Mouse (Mus musculus): Measurements from ENCODE around the gene Mgat3. TPM values are rescaled to one million over a fixed set of nuclear protein-coding genes. Genes with fewer than 3 reads are reported as not detected.
A peak's percentile ranks its signal among the peaks of the same experiment; 100 is the strongest.

The Mgat3 gene
- polyA plus RNA-seq, 1 experiment from 2014 or later, result 12.3 TPM

GRCm38 (mm10) chr15:80165396-80165795 lies 8.1 kb upstream of the Mgat3 start:
- no peaks in the 10 kb centered on the region for H3K4me1 ChIP-seq (replicated peaks)
- WGBS, result 62% methylated on average over 5 of the region's 5 CpGs
- no peak overlapping the region for H3K4me3 ChIP-seq (replicated peaks)
- H3K27me3 ChIP-seq, result no peaks in the 10 kb centered on the region
- H3K36me3 ChIP-seq, result peaks cover 31% of the 10 kb centered on the region
- H3K27ac ChIP-seq, result no peak overlapping the region
- no peak overlapping the region for H3K4me2 ChIP-seq (replicated peaks)
- ATAC-seq, result no peak
- H3K9me3 ChIP-seq, result no peaks in the 10 kb centered on the region
- H3K9ac ChIP-seq (replicated peaks), result no peak overlapping the region

- Histone ChIP-seq H3K9ac (replicated peaks) (no peak overlapping the region), H3K4me2 (replicated peaks) (no peak overlapping the region), H3K36me3 (no peaks in the 10 kb centered on the region), H3K27ac (no peak overlapping the region), H3K4me1 (replicated peaks) (peaks cover 7% of the 10 kb centered on the region), H3K27me3 (no peaks in the 10 kb centered on the region), H3K4me3 (replicated peaks) (no peak overlapping the region), H3K9me3 (no peaks in the 10 kb centered on the region)
- ATAC-seq, result no peak
- 89% methylated on average over 1 of the region's 1 CpGs for WGBS
Observed at GRCm38 (mm10) chr15:80169484-80169883, 4.0 kb upstream of the Mgat3 start.

- WGBS, result 56% methylated on average over 4 of the region's 4 CpGs
- H3K9ac ChIP-seq (replicated peaks), result no peak overlapping the region
- H3K9me3 ChIP-seq, result no peaks in the 10 kb centered on the region
- no peaks in the 10 kb centered on the region for H3K27me3 ChIP-seq
- H3K36me3 ChIP-seq, result no peaks in the 10 kb centered on the region
- H3K4me3 ChIP-seq (replicated peaks), result no peak overlapping the region
- peaks cover 15% of the 10 kb centered on the region for H3K4me1 ChIP-seq (replicated peaks)
- H3K4me2 ChIP-seq (replicated peaks), result no peak overlapping the region
- H3K27ac ChIP-seq, result no peak overlapping the region
- no peak for ATAC-seq
Observed at GRCm38 (mm10) chr15:80170357-80170756, 3.2 kb upstream of the Mgat3 start.

- no peak overlapping the region for H3K4me2 ChIP-seq (replicated peaks)
- H3K9ac ChIP-seq (replicated peaks), result no peak overlapping the region
- no peak overlapping the region for H3K27ac ChIP-seq
- no peaks in the 10 kb centered on the region for H3K9me3 ChIP-seq
- WGBS, result 16% methylated on average over 8 of the region's 8 CpGs
- H3K36me3 ChIP-seq, result no peaks in the 10 kb centered on the region
- H3K4me1 ChIP-seq (replicated peaks), result peaks cover 25% of the 10 kb centered on the region
- no peaks in the 10 kb centered on the region for H3K27me3 ChIP-seq
- no peak overlapping the region for H3K4me3 ChIP-seq (replicated peaks)
- no peak for ATAC-seq
Observed at GRCm38 (mm10) chr15:80171286-80171685, 2.2 kb upstream of the Mgat3 start.

- peaks cover 29% of the 10 kb centered on the region for H3K4me1 ChIP-seq (replicated peaks)
- WGBS, result 24% methylated on average over 6 of the region's 6 CpGs
- ATAC-seq, result no peak
Observed at GRCm38 (mm10) chr15:80171791-80172190, 1.7 kb upstream of the Mgat3 start.

GRCm38 (mm10) chr15:80173781-80174597 lies 468 bp downstream of the Mgat3 start:
- Histone ChIP-seq H3K4me2 (replicated peaks) (peak overlapping the region; percentile 87), H3K36me3 (no peaks in the 10 kb centered on the region), H3K27me3 (no peaks in the 10 kb centered on the region), H3K27ac (peak overlapping the region; percentile 95), H3K4me3 (replicated peaks) (peak overlapping the region; percentile 96), H3K4me1 (replicated peaks) (peaks cover 38% of the 10 kb centered on the region), H3K9me3 (no peaks in the 10 kb centered on the region), H3K9ac (replicated peaks) (peak overlapping the region; percentile 98)
- peak; percentile 67 for ATAC-seq
- WGBS, result 1% methylated on average over 51 of the region's 60 CpGs

More at GRCm38 (mm10) chr15:80171791-80172190, 1.7 kb upstream of the Mgat3 start:
- no peak overlapping the region for H3K27ac ChIP-seq
- no peaks in the 10 kb centered on the region for H3K36me3 ChIP-seq
- no peak overlapping the region for H3K4me3 ChIP-seq (replicated peaks)
- H3K4me2 ChIP-seq (replicated peaks), result no peak overlapping the region
- H3K9me3 ChIP-seq, result no peaks in the 10 kb centered on the region
- no peak overlapping the region for H3K9ac ChIP-seq (replicated peaks)
- no peaks in the 10 kb centered on the region for H3K27me3 ChIP-seq

GRCm38 (mm10) chr15:80174598-80174875 lies 1.0 kb downstream of the Mgat3 start:
- peak overlapping the region; percentile 96 for H3K4me3 ChIP-seq (replicated peaks)
- 0% methylated on average over 5 of the region's 5 CpGs for WGBS
- H3K4me1 ChIP-seq (replicated peaks), result peaks cover 42% of the 10 kb centered on the region
- ATAC-seq, result no peak
- peak overlapping the region; percentile 98 for H3K9ac ChIP-seq (replicated peaks)
- H3K9me3 ChIP-seq, result no peaks in the 10 kb centered on the region
- H3K4me2 ChIP-seq (replicated peaks), result peak overlapping the region; percentile 87
- no peaks in the 10 kb centered on the region for H3K36me3 ChIP-seq
- no peaks in the 10 kb centered on the region for H3K27me3 ChIP-seq
- peak overlapping the region; percentile 95 for H3K27ac ChIP-seq

- H3K4me1 ChIP-seq (replicated peaks), result peaks cover 50% of the 10 kb centered on the region
- no peaks in the 10 kb centered on the region for H3K9me3 ChIP-seq
- no peak for ATAC-seq
- 79% methylated on average over 9 of the region's 9 CpGs for WGBS
- no peak overlapping the region for H3K27ac ChIP-seq
- H3K9ac ChIP-seq (replicated peaks), result peak overlapping the region; percentile 98
- peak overlapping the region; percentile 96 for H3K4me3 ChIP-seq (replicated peaks)
- H3K4me2 ChIP-seq (replicated peaks), result peak overlapping the region; percentile 87
- no peaks in the 10 kb centered on the region for H3K27me3 ChIP-seq
- no peaks in the 10 kb centered on the region for H3K36me3 ChIP-seq
Observed at GRCm38 (mm10) chr15:80175316-80175715, 1.8 kb downstream of the Mgat3 start.

- Histone ChIP-seq H3K9me3 (no peaks in the 10 kb centered on the region), H3K9ac (replicated peaks) (peak overlapping the region; percentile 98; the same call in 1 of the 2 replicates), H3K36me3 (no peaks in the 10 kb centered on the region), H3K4me3 (replicated peaks) (peak overlapping the region; percentile 96), H3K27ac (no peak overlapping the region), H3K27me3 (no peaks in the 10 kb centered on the region), H3K4me1 (replicated peaks) (peaks cover 52% of the 10 kb centered on the region), H3K4me2 (replicated peaks) (peak overlapping the region; percentile 87)
- 80% methylated on average over 5 of the region's 6 CpGs for WGBS
- ATAC-seq, result no peak
Observed at GRCm38 (mm10) chr15:80175756-80176155, 2.2 kb downstream of the Mgat3 start.

- Histone ChIP-seq H3K36me3 (peaks cover 3% of the 10 kb centered on the region; the same call in 1 of the 2 replicates), H3K9ac (replicated peaks) (no peak overlapping the region), H3K4me2 (replicated peaks) (no peak overlapping the region), H3K27me3 (no peaks in the 10 kb centered on the region), H3K4me1 (replicated peaks) (peaks cover 29% of the 10 kb centered on the region), H3K4me3 (replicated peaks) (no peak overlapping the region), H3K9me3 (no peaks in the 10 kb centered on the region), H3K27ac (no peak overlapping the region)
- no peak for ATAC-seq
- WGBS, result 88% methylated on average over 7 of the region's 7 CpGs
Observed at GRCm38 (mm10) chr15:80181561-80181960, 8.0 kb downstream of the Mgat3 start.

GRCm38 (mm10) chr15:80182072-80182700 lies 8.7 kb downstream of the Mgat3 start:
- H3K9ac ChIP-seq (replicated peaks), result no peak overlapping the region
- 94% methylated on average over 4 of the region's 4 CpGs for WGBS
- no peaks in the 10 kb centered on the region for H3K9me3 ChIP-seq
- no peaks in the 10 kb centered on the region for H3K27me3 ChIP-seq
- no peak overlapping the region for H3K4me2 ChIP-seq (replicated peaks)
- H3K36me3 ChIP-seq, result peaks cover 3% of the 10 kb centered on the region; the same call in 1 of the 2 replicates
- H3K4me1 ChIP-seq (replicated peaks), result peaks cover 24% of the 10 kb centered on the region
- H3K27ac ChIP-seq, result no peak overlapping the region
- H3K4me3 ChIP-seq (replicated peaks), result no peak overlapping the region
- ATAC-seq, result no peak

GRCm38 (mm10) chr15:80188927-80189326 lies 15.4 kb downstream of the Mgat3 start:
- H3K27me3 ChIP-seq, result no peaks in the 10 kb centered on the region
- H3K4me3 ChIP-seq (replicated peaks), result no peak overlapping the region
- H3K4me2 ChIP-seq (replicated peaks), result no peak overlapping the region
- ATAC-seq, result no peak
- 87% methylated on average over 5 of the region's 5 CpGs for WGBS
- no peak overlapping the region for H3K27ac ChIP-seq
- no peaks in the 10 kb centered on the region for H3K9me3 ChIP-seq
- H3K36me3 ChIP-seq, result no peaks in the 10 kb centered on the region
- H3K9ac ChIP-seq (replicated peaks), result no peak overlapping the region
- peaks cover 20% of the 10 kb centered on the region; the same call in 1 of the 2 replicates for H3K4me1 ChIP-seq (replicated peaks)
